Mouse (Mus musculus) kidney, adult 2 months (tissue): Measurements from ENCODE around the gene Sesn2. TPM values are rescaled to one million over a fixed set of nuclear protein-coding genes. Genes with fewer than 3 reads are reported as not detected.
"Not testable (repeated sequence)": the region's sequence is repeated elsewhere in the genome, so short reads cannot be mapped to it uniquely, and the experiment has no call there.

Experiments used
- DNase-seq: peaks from one replicate; pipeline ENCODE4 v3.0.0; 2021
- H3K27ac ChIP-seq: fragments of 200-500 bp; 2 replicates; pipeline ENCODE4 v1.5.1; 2012; ENCODE audit warnings: low read depth, low read length, control low read depth, inconsistent platforms; ENCODE audit not compliant: insufficient read depth
- H3K27me3 ChIP-seq: fragments of 200-500 bp; replicated peaks from 2 replicates; pipeline ENCODE4 v1.6.1; 2012; ENCODE audit warnings: mild to moderate bottlenecking, moderate library complexity, low read length, inconsistent platforms; ENCODE audit not compliant: control insufficient read depth, insufficient read depth
- H3K36me3 ChIP-seq: fragments of 200-500 bp; 2 replicates; pipeline ENCODE4 v1.6.1; 2012; ENCODE audit warnings: mild to moderate bottlenecking, moderate library complexity, low read length, inconsistent platforms; ENCODE audit not compliant: control insufficient read depth, insufficient read depth
- H3K4me1 ChIP-seq: fragments of 200-500 bp; 2 replicates; pipeline ENCODE4 v1.6.1; 2011; ENCODE audit warnings: low read length; ENCODE audit not compliant: control insufficient read depth, insufficient read depth
- H3K4me3 ChIP-seq: fragments of 200-500 bp; 2 replicates; pipeline ENCODE4 v1.5.1; 2011; ENCODE audit warnings: mild to moderate bottlenecking, low read depth, low read length, control low read depth; ENCODE audit not compliant: insufficient read depth
- CTCF ChIP-seq: fragments of 200-500 bp; conservative IDR thresholded peaks from 2 replicates; pipeline ENCODE4 v1.5.1; 2011; ENCODE audit warnings: low read depth, mild to moderate bottlenecking, control low read depth, low read length, moderate library complexity, mixed read lengths; ENCODE audit not compliant: insufficient read depth, insufficient read length
- POLR2A ChIP-seq: fragments of 200-500 bp; IDR thresholded peaks from one replicate; pipeline ENCODE4 v1.6.1; 2011; ENCODE audit warnings: low read depth, low read length, control low read depth
- WGBS: fragments of 180-500 bp; shearing (Covaris S2); methylation state at CpG from one replicate; pipeline ENCODE4 v1.1.7; 2018; 5-methylcytosine and 5-hydroxymethylcytosine counted together
- polyA plus RNA-seq: library from polyadenylated mRNA; depleted of rRNA; stranded (reverse); fragments of >200 nt; gene quantifications from 2 replicates; pipeline ENCODE4 v1.2.3, GENCODE M21; 2012; rRNA removed

Sesn2 gene
- polyA plus RNA-seq = 26.7 and 29.4 TPM in 2 replicates

DNA sequence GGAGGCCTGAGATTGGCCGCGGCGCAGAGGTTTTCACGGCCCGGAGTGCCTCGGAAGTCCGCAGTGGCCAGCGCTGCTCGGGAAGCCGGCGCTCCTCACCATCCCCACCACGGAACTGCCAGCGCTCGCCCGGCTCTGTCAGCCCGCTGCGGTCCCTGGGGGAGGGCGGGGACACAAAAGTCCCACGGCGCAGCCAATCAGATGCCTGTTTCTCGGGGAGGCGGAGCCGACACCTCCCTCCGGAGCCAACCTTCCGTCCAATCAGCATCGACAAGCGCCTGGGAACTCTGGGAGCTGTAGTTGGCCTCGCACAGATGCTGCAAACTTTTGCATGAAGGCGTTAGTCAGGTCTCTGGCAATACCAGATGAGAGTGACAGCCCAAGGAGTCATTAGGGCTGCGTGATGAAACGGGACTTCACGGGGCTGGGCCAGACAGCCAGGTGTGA lies at the start of gene Sesn2:
Gene Sesn2 (minus strand): TSS at position 150 of the 447 bp plus-strand sequence.
- TF ChIP-seq POLR2A (peak; percentile 90), CTCF (no peak)
- peak; percentile 99 for DNase-seq
- H3K27ac ChIP-seq = peak within 1 kb of the TSS; percentile 62
- H3K4me3 ChIP-seq = peak within 1 kb of the TSS; percentile 75
- no peaks in the 10 kb centered on the region for H3K36me3 ChIP-seq
- under 1% methylated on average over 32 of the region's 32 CpGs for WGBS
- no peaks in the 10 kb centered on the region for H3K27me3 ChIP-seq
- peaks cover 17% of the 10 kb centered on the region; the same call in 1 of the 2 replicates for H3K4me1 ChIP-seq

DNA sequence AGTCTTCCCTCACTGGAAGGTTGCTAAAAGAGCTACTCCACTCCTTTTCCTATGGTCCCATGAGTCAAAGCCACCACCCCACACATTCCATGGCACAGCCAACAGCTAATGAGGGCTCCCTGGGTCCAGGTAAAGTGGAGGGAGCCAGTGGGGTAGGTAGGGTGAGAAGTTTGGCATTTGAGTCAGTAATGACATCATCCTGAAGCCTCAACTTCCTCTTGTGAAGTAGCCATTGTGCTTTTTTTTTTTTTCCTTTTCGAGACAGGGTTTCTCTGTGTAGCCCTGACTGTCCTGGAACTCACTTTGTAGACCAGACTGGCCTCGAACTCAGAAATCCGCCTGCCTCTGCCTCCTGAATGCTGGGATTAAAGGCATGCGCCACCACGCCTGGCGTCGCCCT lies 45.2 kb upstream of the Sesn2 start:
- not testable (repeated sequence) for H3K4me3 ChIP-seq, H3K36me3 ChIP-seq, H3K27me3 ChIP-seq, H3K4me1 ChIP-seq, H3K27ac ChIP-seq, DNase-seq
- WGBS = 90% methylated on average over 7 of the region's 7 CpGs

DNA sequence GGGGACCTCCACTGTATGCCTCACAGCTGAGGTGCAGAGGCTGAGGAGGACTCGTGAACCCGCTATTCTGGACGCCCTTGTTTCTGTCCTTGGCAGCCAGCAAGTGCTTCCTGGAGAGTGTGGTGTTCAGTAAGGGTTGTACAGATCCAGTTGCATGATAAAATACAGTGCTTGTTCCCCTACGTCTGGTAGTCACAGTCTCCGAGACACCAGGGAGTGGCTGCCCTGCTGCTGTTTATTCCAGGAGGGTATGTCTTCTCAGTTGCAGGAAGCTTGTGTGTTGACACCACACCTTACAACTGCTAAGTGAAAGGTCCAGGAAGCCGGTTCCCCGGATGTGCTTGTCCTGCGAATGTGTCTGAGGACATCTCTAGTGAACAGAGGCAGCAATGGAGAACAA lies 44.4 kb upstream of the Sesn2 start:
- WGBS = 62% methylated on average over 8 of the region's 8 CpGs
- H3K4me3 ChIP-seq = no peak overlapping the region
- no peaks in the 10 kb centered on the region for H3K4me1 ChIP-seq
- H3K27me3 ChIP-seq = no peaks in the 10 kb centered on the region
- DNase-seq = no peak
- no peak for TF ChIP-seq CTCF
- TF ChIP-seq POLR2A = no peak
- no peak overlapping the region for H3K27ac ChIP-seq
- H3K36me3 ChIP-seq = no peaks in the 10 kb centered on the region; the same call in none of the 2 replicates

DNA sequence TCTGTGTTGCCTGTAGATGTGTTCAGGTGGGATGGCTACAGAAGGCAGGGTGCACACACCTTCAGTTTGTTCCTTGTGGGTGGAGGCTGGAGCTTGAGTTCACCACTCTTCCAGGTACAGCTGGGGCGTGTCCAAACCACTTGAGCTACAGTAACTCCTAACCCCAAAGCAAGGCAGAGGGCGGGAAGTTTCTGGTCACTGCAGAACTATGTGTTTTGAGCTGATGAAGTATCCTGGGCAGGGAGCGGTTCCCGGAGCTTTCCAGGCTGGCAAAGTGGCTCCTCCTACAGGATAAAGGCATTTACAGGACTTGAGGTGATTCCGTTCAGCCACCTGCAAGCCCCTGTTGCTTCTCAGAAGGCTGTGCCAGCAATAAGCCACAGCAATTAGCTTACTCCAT lies 43.9 kb upstream of the Sesn2 start:
- H3K4me3 ChIP-seq = no peak overlapping the region
- DNase-seq = no peak
- no peak for TF ChIP-seq CTCF
- TF ChIP-seq POLR2A = no peak
- H3K36me3 ChIP-seq = no peaks in the 10 kb centered on the region; the same call in none of the 2 replicates
- WGBS = 61% methylated on average over 5 of the region's 5 CpGs
- H3K4me1 ChIP-seq = no peaks in the 10 kb centered on the region
- H3K27me3 ChIP-seq = no peaks in the 10 kb centered on the region
- H3K27ac ChIP-seq = no peak overlapping the region

DNA sequence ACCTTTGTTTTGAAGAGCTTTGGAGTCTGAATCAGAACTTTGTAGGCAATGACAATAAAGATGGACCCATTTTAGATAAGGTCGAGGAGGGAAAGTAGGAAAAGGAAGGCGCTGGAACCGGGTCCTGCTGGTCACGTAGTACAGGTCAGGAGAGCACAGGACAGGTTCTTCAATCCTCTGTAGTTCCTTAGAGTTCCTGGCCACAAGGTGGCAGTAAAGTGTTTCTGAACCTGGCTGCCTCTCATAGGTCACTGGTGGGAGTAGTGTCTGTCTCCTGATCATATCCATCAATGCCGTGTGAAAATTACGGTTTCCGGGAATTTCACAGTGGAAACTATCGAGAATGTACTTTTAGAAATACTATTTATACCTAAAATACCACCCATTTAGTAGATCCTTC lies 35.5 kb upstream of the Sesn2 start:
- TF ChIP-seq POLR2A (no peak), CTCF (peak; percentile 72)
- whole genome bisulfite sequencing = 6% methylated on average over 8 of the region's 8 CpGs
- DNase-seq = peak; percentile 88

DNA sequence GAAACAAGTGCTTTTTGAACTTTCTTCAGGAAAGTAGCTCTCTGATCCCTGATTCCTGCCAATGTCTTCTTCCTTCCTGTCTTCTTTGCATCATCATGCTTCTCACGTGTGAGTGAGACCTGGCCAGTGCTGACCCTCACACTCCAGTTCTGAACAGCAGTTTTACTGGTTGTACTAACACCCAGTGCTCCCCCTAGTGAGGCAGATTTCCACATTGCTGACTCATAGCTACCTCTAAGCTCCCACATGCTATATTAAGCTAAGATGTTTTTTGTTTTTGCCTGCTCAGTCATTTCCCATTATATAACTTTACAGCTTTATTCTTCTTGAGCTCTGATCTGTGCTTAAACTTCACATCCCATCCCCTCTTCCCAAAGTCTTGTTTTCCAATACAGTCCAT lies 32.4 kb upstream of the Sesn2 start:
- WGBS = 24% methylated on average over 1 of the region's 1 CpGs
- Histone ChIP-seq H3K27me3 (no peaks in the 10 kb centered on the region), H3K27ac (no peak overlapping the region), H3K36me3 (peaks cover 7% of the 10 kb centered on the region), H3K4me1 (no peaks in the 10 kb centered on the region), H3K4me3 (no peak overlapping the region)
- TF ChIP-seq POLR2A (no peak), CTCF (no peak)
- no peak for DNase-seq

More for the DNA sequence above, 35.5 kb upstream of the Sesn2 start:
- H3K4me1 ChIP-seq = no peaks in the 10 kb centered on the region
- no peak overlapping the region for H3K27ac ChIP-seq
- H3K36me3 ChIP-seq = peaks cover 5% of the 10 kb centered on the region
- no peaks in the 10 kb centered on the region for H3K27me3 ChIP-seq
- no peak overlapping the region for H3K4me3 ChIP-seq

DNA sequence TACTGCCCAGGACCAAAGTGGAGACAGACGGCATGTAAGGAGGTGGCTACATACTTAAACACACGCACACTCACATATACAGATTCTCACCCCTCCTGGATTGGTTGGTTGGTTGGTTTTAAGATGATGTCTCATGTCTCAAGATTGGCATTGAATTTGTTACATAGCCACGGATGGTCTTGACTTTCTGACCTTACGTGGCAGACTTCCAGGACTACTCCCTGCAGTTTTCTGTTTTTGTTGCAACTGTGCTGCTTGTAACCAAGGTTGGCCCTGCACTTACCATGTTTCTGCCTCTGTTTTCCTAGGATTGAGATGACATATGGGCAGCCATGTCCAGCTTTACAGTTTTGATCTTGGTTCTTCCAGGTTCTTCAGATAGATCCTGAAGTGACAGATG lies 31.1 kb upstream of the Sesn2 start:
- WGBS = 75% methylated on average over 4 of the region's 4 CpGs
- peaks cover 6% of the 10 kb centered on the region; the same call in 1 of the 2 replicates for H3K4me1 ChIP-seq
- no peak for DNase-seq
- H3K36me3 ChIP-seq = peaks cover 7% of the 10 kb centered on the region
- TF ChIP-seq CTCF (no peak), POLR2A (no peak)
- no peaks in the 10 kb centered on the region for H3K27me3 ChIP-seq
- H3K27ac ChIP-seq = no peak overlapping the region
- no peak overlapping the region for H3K4me3 ChIP-seq
